Mouse (Mus musculus) MEL-GATA-1-ER (cell line): ENCODE data around the gene Egr2.

ENCODE experiments used
- DNase-seq: peaks from one replicate; pipeline ENCODE4 v3.0.0-alpha.2; 2012; ENCODE audit warnings: low read depth; ENCODE audit errors: extremely low read depth

The Egr2 gene

GRCm38 (mm10) chr10:67538585-67539400 is 3.5 kb downstream of the Egr2 start:
- no peak for DNase-seq

DNA sequence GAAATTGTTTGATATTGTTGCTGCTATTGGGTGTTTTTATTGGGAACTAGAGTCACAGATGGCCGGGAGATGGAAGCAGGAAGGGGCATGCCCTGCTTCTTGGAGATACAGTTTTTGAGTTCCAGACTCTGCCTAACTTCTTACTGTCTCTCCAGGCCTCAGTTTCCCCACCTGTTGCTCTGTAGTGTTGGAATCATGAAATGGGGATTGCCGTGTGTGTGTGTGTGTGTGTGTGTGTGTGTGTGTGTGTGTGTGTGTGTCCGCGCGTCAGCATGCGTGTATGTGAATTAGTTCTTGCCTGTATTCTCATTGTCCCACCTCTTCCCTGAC is 4.1 kb downstream of the Egr2 start:
- no peak for DNase-seq

GRCm38 (mm10) chr10:67540591-67540990 is 5.3 kb downstream of the Egr2 start:
- no peak for DNase-seq

DNA sequence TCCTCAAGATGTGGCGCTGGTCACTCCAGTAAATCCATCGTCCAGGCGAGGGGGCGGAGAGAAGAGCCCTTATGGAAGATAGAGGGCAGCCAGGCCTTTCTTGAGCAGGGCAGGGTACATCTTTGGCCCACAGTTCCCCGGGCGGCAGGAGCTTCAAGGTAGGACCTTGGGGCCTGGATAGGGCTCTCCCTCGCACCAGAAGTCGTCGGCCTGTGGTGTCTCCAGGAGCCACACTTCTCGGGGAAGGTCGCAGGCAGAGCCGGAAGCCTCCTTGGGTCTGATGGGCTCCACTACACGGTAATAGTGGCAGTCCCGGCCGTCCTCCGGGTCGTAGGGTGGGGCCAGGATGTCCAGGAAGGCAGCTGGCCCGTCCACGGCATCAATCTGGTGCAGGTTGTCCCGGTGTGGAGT is 12.6 kb downstream of the Egr2 start:
- no peak for DNase-seq

- DNase-seq, result no peak
Observed at GRCm38 (mm10) chr10:67548261-67548854, 13.1 kb downstream of the Egr2 start.

GRCm38 (mm10) chr10:67548877-67549731 is 13.8 kb downstream of the Egr2 start, which contains the start of gene Ado:
Gene Ado (minus strand): TSS chr10:67548955.
- DNase-seq, result peak; percentile 76

- DNase-seq, result no peak
Observed at GRCm38 (mm10) chr10:67558053-67558452, 22.8 kb downstream of the Egr2 start.

DNA sequence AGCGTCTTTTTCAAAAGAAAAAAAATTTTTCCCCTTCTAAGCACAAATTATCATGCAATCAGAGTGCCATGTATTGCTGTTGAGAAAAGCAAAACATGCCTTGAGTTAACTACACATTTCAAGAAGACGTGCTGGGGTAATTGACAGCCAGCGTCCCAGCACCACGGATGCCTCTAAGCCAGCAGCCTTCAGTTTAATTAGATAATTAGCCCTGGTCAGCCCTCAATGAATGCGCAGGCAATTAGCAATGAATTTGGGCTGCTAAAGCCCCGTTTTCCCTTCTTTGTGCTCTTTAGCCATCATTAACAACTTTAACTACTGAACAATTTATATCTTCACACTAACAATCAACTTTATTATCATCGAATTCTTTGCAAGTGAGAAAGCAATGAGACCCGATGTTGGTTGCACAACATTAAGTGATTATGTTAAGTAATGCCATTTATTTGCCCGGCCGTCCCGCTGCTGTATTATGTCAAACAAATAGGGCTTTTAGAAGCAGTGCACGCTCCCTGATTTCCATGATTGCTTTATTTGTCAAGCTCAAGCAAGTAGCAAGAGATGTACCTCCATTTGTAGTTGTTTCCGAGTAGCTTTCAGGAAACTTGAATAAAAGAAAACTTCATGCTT is 24.6 kb downstream of the Egr2 start:
- no peak for DNase-seq

GRCm38 (mm10) chr10:67561185-67561584 is 25.9 kb downstream of the Egr2 start:
- no peak for DNase-seq

- no peak for DNase-seq
Observed at GRCm38 (mm10) chr10:67564509-67564908, 29.2 kb downstream of the Egr2 start.

GRCm38 (mm10) chr10:67566104-67566503 is 30.8 kb downstream of the Egr2 start:
- DNase-seq, result peak; percentile 86

DNA sequence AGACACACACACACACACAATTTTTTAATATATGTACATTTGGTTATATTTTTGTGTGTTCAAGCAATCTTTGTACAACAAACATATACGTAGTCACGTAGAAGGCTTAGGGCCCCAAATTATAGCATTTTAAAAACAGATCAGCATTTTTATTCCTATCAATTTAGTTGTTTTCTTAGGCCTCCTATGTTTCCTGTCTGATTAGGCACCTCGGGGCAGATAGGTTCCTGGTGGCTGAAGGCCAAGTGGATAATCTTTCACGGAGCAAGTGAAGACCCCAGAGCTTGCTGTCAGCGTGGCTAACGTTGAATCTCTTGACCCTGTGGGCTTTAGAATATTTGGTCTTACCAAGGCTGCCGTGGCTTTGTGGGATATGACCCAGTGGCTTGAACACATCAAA is 34.3 kb downstream of the Egr2 start:
- no peak for DNase-seq

DNA sequence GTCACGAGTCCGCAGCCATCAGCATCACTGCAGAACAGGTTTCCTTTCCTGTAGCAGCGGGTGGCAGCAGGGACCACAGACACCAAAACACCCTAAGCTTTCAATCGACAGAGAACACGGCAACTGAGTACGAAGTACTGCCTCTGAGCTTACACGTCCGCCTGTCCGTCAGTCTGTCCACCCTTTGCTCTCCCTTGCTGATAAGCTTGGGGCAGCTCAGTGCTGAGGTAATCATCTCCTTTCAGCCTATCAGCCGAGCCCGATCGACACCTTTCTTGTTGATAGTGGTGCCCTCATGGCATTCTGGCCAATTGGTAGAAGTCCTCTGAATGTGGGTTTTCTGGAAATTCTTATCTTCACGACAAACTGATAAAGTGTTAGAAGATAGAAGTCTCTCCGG is 36.2 kb downstream of the Egr2 start:
- DNase-seq, result no peak

DNA sequence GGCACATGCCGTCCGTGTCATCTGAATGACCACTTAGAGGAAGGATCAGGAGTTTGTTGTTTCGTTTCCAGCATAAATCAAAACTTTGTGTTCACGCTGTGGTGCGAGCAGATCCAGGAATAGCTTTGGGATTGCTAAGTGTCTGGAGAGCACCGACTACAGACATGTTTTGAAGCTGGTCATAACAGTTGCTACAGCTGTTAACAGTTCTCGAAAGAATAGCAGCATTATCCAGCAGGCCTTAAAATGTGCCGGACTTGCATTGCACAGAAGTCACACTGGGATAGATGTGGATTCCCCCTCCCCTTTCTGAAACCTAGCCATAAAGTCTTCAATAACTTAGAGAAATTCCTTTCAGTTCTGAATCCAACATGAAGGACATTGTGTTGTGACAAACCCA is 38.0 kb downstream of the Egr2 start:
- no peak for DNase-seq

- no peak for DNase-seq
Observed at GRCm38 (mm10) chr10:67579830-67580229, 44.6 kb downstream of the Egr2 start.

GRCm38 (mm10) chr10:67581698-67582285 is 46.5 kb downstream of the Egr2 start:
- no peak for DNase-seq

GRCm38 (mm10) chr10:67585873-67586610 is 50.8 kb downstream of the Egr2 start:
- no peak for DNase-seq
